Mouse (Mus musculus): ENCODE data around the gene 9430015G10Rik.

DNA sequence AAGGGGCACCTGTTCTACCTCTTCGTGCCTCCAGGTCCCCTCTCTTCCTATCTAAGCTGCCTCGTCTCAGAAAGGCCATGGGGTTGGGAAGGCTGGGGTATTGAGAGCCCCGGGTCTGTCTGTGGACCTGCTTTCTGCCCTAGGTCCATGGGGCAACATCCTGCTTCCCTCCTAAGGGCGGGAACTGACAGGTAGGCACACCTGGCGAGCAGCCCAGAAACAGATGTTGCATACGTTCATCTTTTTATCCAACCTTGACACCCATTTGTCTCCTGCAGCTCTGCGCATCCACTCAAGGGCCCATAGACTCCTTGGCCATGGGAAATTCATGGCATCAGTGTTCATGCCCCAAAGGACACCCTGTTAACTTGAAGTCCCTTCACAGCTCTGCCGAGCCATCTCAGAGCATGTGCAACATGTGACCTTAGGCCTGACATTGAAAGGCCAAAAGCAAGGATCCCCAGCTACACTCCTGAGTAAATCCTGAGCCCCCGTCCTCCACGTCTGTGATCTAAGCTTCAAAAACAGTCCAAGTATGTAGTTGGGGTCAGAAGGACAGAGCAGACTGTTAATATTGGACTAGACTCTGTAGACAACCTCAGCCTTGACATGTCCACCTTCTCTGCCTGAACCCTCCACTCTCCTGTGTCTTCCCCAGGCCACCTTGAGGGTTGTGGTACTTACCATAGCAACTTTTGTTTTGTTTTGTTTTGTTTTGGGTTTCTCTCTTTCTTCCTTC is 44.5 kb upstream of the 9430015G10Rik start:
- TF ChIP-seq POLR2A (IDR thresholded peaks at IDR 0.05; ENCODE audit: low read depth, low read length) (no peak), CTCF (IDR thresholded peaks at IDR 0.05; ENCODE audit: borderline replicate concordance, insufficient read depth, low read length) (no peak)
